Mouse (Mus musculus): ENCODE measurements around the gene Amn1. TPM values are rescaled to one million over a fixed set of nuclear protein-coding genes. Genes with fewer than 3 reads are reported as not detected.

Amn1 gene
- total and polyA plus RNA-seq, 2 experiments from 2014 or later = 50.3 to 88.2 TPM

GRCm38 (mm10) chr6:149107615-149108014, 80.9 kb downstream of the Amn1 start:
- no peak overlapping the region for H3K4me2 ChIP-seq (ENCODE audit: low read depth, low read length, poor library complexity, severe bottlenecking)
- no peaks in the 10 kb centered on the region for H3K27me3 ChIP-seq (ENCODE audit: insufficient read depth, low read length)
- no peak overlapping the region for H3K4me3 ChIP-seq (ENCODE audit: low read depth, low read length)
- no peaks in the 10 kb centered on the region for H3K9me3 ChIP-seq (ENCODE audit: low read length)
- no peaks in the 10 kb centered on the region for H3K4me1 ChIP-seq (ENCODE audit: insufficient read depth, low read length)
- H3K36me3 ChIP-seq (ENCODE audit: insufficient read depth, low read length) = no peaks in the 10 kb centered on the region
- TF ChIP-seq CTCF (IDR thresholded peaks at IDR 0.05) = no peak
- 77% methylated on average over 3 of the region's 3 CpGs for WGBS
- ATAC-seq (ENCODE audit: low FRiP score) (no peak), DNase-seq (ENCODE audit: low spot score) (no peak)
- no peak overlapping the region for H3K27ac ChIP-seq (ENCODE audit: low read depth, low read length)
- H3K9ac ChIP-seq (replicated peaks; ENCODE audit: low read length, poor library complexity, severe bottlenecking) = no peak overlapping the region

Other genes with a start within 250 kb of the Amn1 start
- gene Sinhcaf, start 242.2 kb downstream of the Amn1 start, total RNA-seq (2014; rRNA removed) = 10.4 and 10.5 TPM in 2 replicates
- 7.3 and 9.3 TPM in 2 replicates for gene Sinhcaf, start 242.2 kb downstream of the Amn1 start, polyA plus RNA-seq (2015; fragmentation: Nextera tagmentation; extraction: Ambion mirVana)
- gene Dennd5b, start 87.0 kb downstream of the Amn1 start, total RNA-seq (2014; rRNA removed) = 47.1 and 51.0 TPM in 2 replicates
- 8.5 and 11.0 TPM in 2 replicates for gene Dennd5b, start 87.0 kb downstream of the Amn1 start, polyA plus RNA-seq (2015; fragmentation: Nextera tagmentation; extraction: Ambion mirVana)
- gene Gm10203, start 58.5 kb downstream of the Amn1 start, total RNA-seq (2014; rRNA removed) = not detected in 2 replicates
- not detected in 2 replicates for gene Gm10203, start 58.5 kb downstream of the Amn1 start, polyA plus RNA-seq (2015; fragmentation: Nextera tagmentation; extraction: Ambion mirVana)
- gene Etfbkmt, start 48.9 kb downstream of the Amn1 start, total RNA-seq (2014; rRNA removed) = 4.8 and 5.3 TPM in 2 replicates
- 5.7 and 6.8 TPM in 2 replicates for gene Etfbkmt, start 48.9 kb downstream of the Amn1 start, polyA plus RNA-seq (2015; fragmentation: Nextera tagmentation; extraction: Ambion mirVana)
- gene Resf1, start 120.7 kb upstream of the Amn1 start, total RNA-seq (2014; rRNA removed) = 27.7 and 33.7 TPM in 2 replicates
- 25.5 and 25.6 TPM in 2 replicates for gene Resf1, start 120.7 kb upstream of the Amn1 start, polyA plus RNA-seq (2015; fragmentation: Nextera tagmentation; extraction: Ambion mirVana)
- 41.5 and 64.0 TPM in 2 replicates for gene Bicd1, start 220.2 kb upstream of the Amn1 start, total RNA-seq (2014; rRNA removed)
- gene Bicd1, start 220.2 kb upstream of the Amn1 start, polyA plus RNA-seq (2015; fragmentation: Nextera tagmentation; extraction: Ambion mirVana) = 35.4 and 40.4 TPM in 2 replicates

Data from midbrain, postnatal 0 days (tissue).